Mouse (Mus musculus) heart, postnatal 0 days (tissue): ENCODE results near the gene Cdkn2aipnl. TPM values are rescaled to one million over a fixed set of nuclear protein-coding genes. Genes with fewer than 3 reads are reported as not detected.

Experiments used
- ATAC-seq: fragments of 200-750 bp; cut with Nextera tagmentation; 2 replicates; pipeline ENCODE4 v1.8.0; 2017; ENCODE audit warnings: low read depth, moderate number of reproducible peaks, moderate library complexity; ENCODE audit not compliant: insufficient read depth
- DNase-seq: peaks from one replicate; pipeline ENCODE4 v3.0.0-alpha.2; 2016; ENCODE audit warnings: low spot score
- H3K27ac ChIP-seq: fragments of 300-500 bp; sonication (generic); 2 replicates; pipeline ENCODE4 v1.5.1; 2014; ENCODE audit warnings: low read depth, mild to moderate bottlenecking
- H3K27me3 ChIP-seq: fragments of 300-500 bp; sonication (generic); 2 replicates; pipeline ENCODE4 v1.6.1; 2014; ENCODE audit warnings: low read length, mixed read lengths; ENCODE audit not compliant: control insufficient read depth, insufficient read depth
- H3K36me3 ChIP-seq: fragments of 300-500 bp; sonication (generic); replicated peaks from 2 replicates; pipeline ENCODE4 v1.6.1; 2014; ENCODE audit warnings: low read length, mixed read lengths; ENCODE audit not compliant: control insufficient read depth, insufficient read depth
- H3K4me1 ChIP-seq: fragments of 300-500 bp; sonication (generic); 2 replicates; pipeline ENCODE4 v1.6.1; 2014; ENCODE audit warnings: antibody characterized with exemption; ENCODE audit not compliant: control insufficient read depth, insufficient read depth
- H3K4me2 ChIP-seq: fragments of 300-500 bp; sonication (generic); 2 replicates; pipeline ENCODE4 v1.6.1; 2014; ENCODE audit warnings: low read depth, mild to moderate bottlenecking, low read length, moderate library complexity
- H3K4me3 ChIP-seq: fragments of 300-500 bp; sonication (generic); 2 replicates; pipeline ENCODE4 v1.5.1; 2014; ENCODE audit warnings: low read depth, low read length
- H3K9ac ChIP-seq: fragments of 300-500 bp; sonication (generic); replicated peaks from 2 replicates; pipeline ENCODE4 v1.6.1; 2014; ENCODE audit warnings: low read depth, low read length, mixed read lengths
- H3K9me3 ChIP-seq: fragments of 300-500 bp; sonication (generic); replicated peaks from 2 replicates; pipeline ENCODE4 v1.6.1; 2016; ENCODE audit warnings: low read length; ENCODE audit not compliant: control insufficient read depth
- CTCF ChIP-seq: IDR thresholded peaks from 2 replicates; pipeline ENCODE4 v1.5.1; 2016; ENCODE audit warnings: antibody characterized with exemption, control low read depth, low read depth
- EP300 ChIP-seq: IDR thresholded peaks from 2 replicates; pipeline ENCODE4 v1.6.1; 2016; ENCODE audit warnings: antibody characterized with exemption, low read depth
- WGBS: fragments of 180-500 bp; shearing (Covaris S2); extraction: QIAGEN DNeasy Blood & Tissue Kit; methylation state at CpG from one replicate; pipeline ENCODE4 v1.1.7; 2014; 5-methylcytosine and 5-hydroxymethylcytosine counted together
- polyA plus RNA-seq: library from polyadenylated mRNA; unstranded; fragments of >200 nt; fragmentation: Nextera tagmentation; extraction: Ambion mirVana; gene quantifications from 2 replicates; pipeline ENCODE4 v1.2.1, GENCODE M21; 2015
- total RNA-seq: library from RNA; depleted of rRNA; stranded (reverse); fragments of >200 nt; gene quantifications from 2 replicates; pipeline ENCODE4 v1.2.3, GENCODE M21; 2014; ENCODE audit warnings: low replicate concordance

Gene Cdkn2aipnl
- total and polyA plus RNA-seq, 2 experiments from 2014 or later, result 37.6 to 40.7 TPM

- DNase-seq (no peak), ATAC-seq (no peak)
- WGBS, result 45% methylated on average over 5 of the region's 5 CpGs
Measured at GRCm38 (mm10) chr11:51935636-51936434, 31.6 kb upstream of the Cdkn2aipnl start.

GRCm38 (mm10) chr11:51937361-51937781, 30.1 kb upstream of the Cdkn2aipnl start:
- H3K27me3 ChIP-seq, result no peaks in the 10 kb centered on the region
- ATAC-seq (no peak), DNase-seq (no peak)
- H3K4me1 ChIP-seq, result 0 out of 2 replicates have a peak, but pooled peaks cover 3% of the 10 kb centered on the region
- no peak overlapping the region for H3K27ac ChIP-seq
- H3K9me3 ChIP-seq, result no peaks in the 10 kb centered on the region
- no peak overlapping the region for H3K4me3 ChIP-seq
- H3K4me2 ChIP-seq, result no peak overlapping the region
- H3K9ac ChIP-seq, result no peak overlapping the region
- 77% methylated on average over 6 of the region's 6 CpGs for WGBS
- H3K36me3 ChIP-seq, result no peaks in the 10 kb centered on the region
- TF ChIP-seq EP300, result no peak
- TF ChIP-seq CTCF, result no peak

More at GRCm38 (mm10) chr11:51935636-51936434, 31.6 kb upstream of the Cdkn2aipnl start:
- peak overlapping the region; percentile 30; the same call in 1 of the 2 replicates for H3K27ac ChIP-seq
- H3K9me3 ChIP-seq, result no peaks in the 10 kb centered on the region
- 0 out of 2 replicates have a peak, but pooled peaks cover 3% of the 10 kb centered on the region for H3K4me1 ChIP-seq
- no peak overlapping the region for H3K4me2 ChIP-seq
- no peak overlapping the region for H3K9ac ChIP-seq
- TF ChIP-seq EP300 (no peak), CTCF (no peak)
- H3K27me3 ChIP-seq, result no peaks in the 10 kb centered on the region
- H3K4me3 ChIP-seq, result no peak overlapping the region
- H3K36me3 ChIP-seq, result no peaks in the 10 kb centered on the region

- 78% methylated on average over 12 of the region's 12 CpGs for WGBS
- no peak for DNase-seq
- no peaks in the 10 kb centered on the region for H3K36me3 ChIP-seq
- 0 out of 2 replicates have a peak, but pooled peaks cover 3% of the 10 kb centered on the region for H3K4me1 ChIP-seq
- no peaks in the 10 kb centered on the region for H3K27me3 ChIP-seq
- no peak for ATAC-seq
- H3K9me3 ChIP-seq, result no peaks in the 10 kb centered on the region
- peak overlapping the region; percentile 56; the same call in 1 of the 2 replicates for H3K27ac ChIP-seq
- no peak overlapping the region for H3K9ac ChIP-seq
- H3K4me3 ChIP-seq, result no peak overlapping the region
- TF ChIP-seq CTCF (no peak), EP300 (no peak)
- H3K4me2 ChIP-seq, result no peak overlapping the region
Measured at GRCm38 (mm10) chr11:51938817-51939589, 28.5 kb upstream of the Cdkn2aipnl start.

- no peak overlapping the region for H3K4me2 ChIP-seq
- no peaks in the 10 kb centered on the region for H3K9me3 ChIP-seq
- 84% methylated on average over 8 of the region's 8 CpGs for WGBS
Measured at GRCm38 (mm10) chr11:51939590-51939955, 27.9 kb upstream of the Cdkn2aipnl start.

GRCm38 (mm10) chr11:51940511-51940955, 26.9 kb upstream of the Cdkn2aipnl start:
- 29% methylated on average over 13 of the region's 13 CpGs for WGBS
- Histone ChIP-seq H3K27me3 (no peaks in the 10 kb centered on the region), H3K4me3 (no peak overlapping the region), H3K27ac (no peak overlapping the region), H3K4me1 (peaks cover 10% of the 10 kb centered on the region), H3K9me3 (no peaks in the 10 kb centered on the region), H3K4me2 (no peak overlapping the region), H3K36me3 (no peaks in the 10 kb centered on the region), H3K9ac (no peak overlapping the region)
- ATAC-seq (0 out of 2 replicates have a peak, but pooled peaks have one; percentile 30), DNase-seq (no peak)
- TF ChIP-seq EP300, result no peak

More at GRCm38 (mm10) chr11:51939590-51939955, 27.9 kb upstream of the Cdkn2aipnl start:
- Histone ChIP-seq H3K4me3 (no peak overlapping the region), H3K36me3 (no peaks in the 10 kb centered on the region), H3K9ac (no peak overlapping the region), H3K27me3 (no peaks in the 10 kb centered on the region), H3K4me1 (0 out of 2 replicates have a peak, but pooled peaks cover 3% of the 10 kb centered on the region), H3K27ac (no peak overlapping the region)
- no peak for TF ChIP-seq EP300
- TF ChIP-seq CTCF, result no peak
- DNase-seq, result no peak
- no peak for ATAC-seq
